ENCODE assay signal across 8 mouse cellular contexts in genomic region chr11:113294518-113294917, GRCm38 (mm10).
DNase-seq lines count a peak whose midpoint lies in the region; ATAC-seq and TF ChIP-seq lines count a peak whose summit lies in the region.
"Had no signal": no experiment of that assay in that cellular context is flagged by ENCODE, and none has a peak within 500 bp of the region (broad histone marks: within the 10 kb centered on the region; RNA-seq: fewer than 3 reads in every experiment).

No protein-coding gene starts in this region.

- no peak overlapping the region for H3K4me3 ChIP-seq in forebrain, postnatal 0 days (ENCODE audit: low read depth, low read length)
- no peak overlapping the region for H3K4me3 ChIP-seq in neural tube, embryonic 15.5 days (replicated peaks)

- ATAC-seq in forebrain, postnatal 0 days = peak; percentile 77
- ATAC-seq in neural tube, embryonic 15.5 days (ENCODE audit: low FRiP score) = peak; percentile 77
- ATAC-seq: intestine, postnatal 0 days had no signal

- H3K36me3 ChIP-seq in forebrain, postnatal 0 days (ENCODE audit: insufficient read depth) = no peaks in the 10 kb centered on the region
- no peaks in the 10 kb centered on the region for H3K36me3 ChIP-seq in neural tube, embryonic 15.5 days

- H3K9me3 ChIP-seq in forebrain, postnatal 0 days (ENCODE audit: low read length) = no peaks in the 10 kb centered on the region
- no peaks in the 10 kb centered on the region for H3K9me3 ChIP-seq in neural tube, embryonic 15.5 days (replicated peaks)

- no peak for TF ChIP-seq CTCF in forebrain, postnatal 0 days (IDR thresholded peaks at IDR 0.05; ENCODE audit: low read depth)

- no peak overlapping the region for H3K4me2 ChIP-seq in forebrain, postnatal 0 days (ENCODE audit: low read depth)
- H3K4me2 ChIP-seq in neural tube, embryonic 15.5 days = no peak overlapping the region; the same call in 1 of the 2 replicates

- H3K27me3 ChIP-seq in forebrain, postnatal 0 days (ENCODE audit: insufficient read depth, low read length) = no peaks in the 10 kb centered on the region
- no peaks in the 10 kb centered on the region for H3K27me3 ChIP-seq in neural tube, embryonic 15.5 days (replicated peaks)

- 15% methylated on average over 8 of the region's 8 CpGs for WGBS in forebrain, postnatal 0 days
- 18% methylated on average over 8 of the region's 8 CpGs for WGBS in neural tube, embryonic 15.5 days

- intact Hi-C loops in left cerebral cortex, postnatal 4 days (cut with DNase I) = loop anchor here (10.0 kb wide), 1 partner anchor 520 kb away; no protein-coding TSS in a partner anchor

- H3K27ac ChIP-seq in forebrain, postnatal 0 days (ENCODE audit: low read depth, low read length) = no peak overlapping the region
- peak overlapping the region; percentile 49 for H3K27ac ChIP-seq in neural tube, embryonic 15.5 days (replicated peaks)

- peak; percentile 53 for DNase-seq in right cerebral cortex, adult 18-20 months
- no peak for DNase-seq in right cerebral cortex, postnatal 36 days (ENCODE audit: low spot score in 2 of 2)
- peak; percentile 44 for DNase-seq in forebrain, postnatal 0 days
- peak; percentile 59 for DNase-seq in left cerebral cortex, postnatal 4 days
- no peak for DNase-seq in c-Kit-positive CD71-positive TER-119-positive erythroid progenitor cells, embryonic 14.5 days (ENCODE audit: low spot score)
- no peak for DNase-seq in cerebellum, postnatal 14 days

- H3K9ac ChIP-seq in forebrain, postnatal 0 days = no peak overlapping the region
- H3K9ac ChIP-seq in neural tube, embryonic 15.5 days (replicated peaks) = no peak overlapping the region

- H3K4me1 ChIP-seq in forebrain, postnatal 0 days (ENCODE audit: insufficient read depth) = no peaks in the 10 kb centered on the region
- H3K4me1 ChIP-seq in neural tube, embryonic 15.5 days = peaks cover 31% of the 10 kb centered on the region

Comparison
In these comparisons a context has a peak if more than half of its experiments do, and no peak if none do; other contexts are left out.
1. DNase-seq: peak in right cerebral cortex, adult 18-20 months (single experiment), forebrain, postnatal 0 days (single experiment) and left cerebral cortex, postnatal 4 days (single experiment); none in right cerebral cortex, postnatal 36 days (0 of 2), c-Kit-positive CD71-positive TER-119-positive erythroid progenitor cells, embryonic 14.5 days (single experiment) and cerebellum, postnatal 14 days (0 of 2).